Mouse (Mus musculus) A20 (cell line): ENCODE measurements around the gene Lbx2.

ENCODE experiments used
- DNase-seq: peaks from one replicate; pipeline ENCODE4 v3.0.0-alpha.2; 2011; ENCODE audit warnings: low read depth, low spot score

Lbx2 gene

DNA sequence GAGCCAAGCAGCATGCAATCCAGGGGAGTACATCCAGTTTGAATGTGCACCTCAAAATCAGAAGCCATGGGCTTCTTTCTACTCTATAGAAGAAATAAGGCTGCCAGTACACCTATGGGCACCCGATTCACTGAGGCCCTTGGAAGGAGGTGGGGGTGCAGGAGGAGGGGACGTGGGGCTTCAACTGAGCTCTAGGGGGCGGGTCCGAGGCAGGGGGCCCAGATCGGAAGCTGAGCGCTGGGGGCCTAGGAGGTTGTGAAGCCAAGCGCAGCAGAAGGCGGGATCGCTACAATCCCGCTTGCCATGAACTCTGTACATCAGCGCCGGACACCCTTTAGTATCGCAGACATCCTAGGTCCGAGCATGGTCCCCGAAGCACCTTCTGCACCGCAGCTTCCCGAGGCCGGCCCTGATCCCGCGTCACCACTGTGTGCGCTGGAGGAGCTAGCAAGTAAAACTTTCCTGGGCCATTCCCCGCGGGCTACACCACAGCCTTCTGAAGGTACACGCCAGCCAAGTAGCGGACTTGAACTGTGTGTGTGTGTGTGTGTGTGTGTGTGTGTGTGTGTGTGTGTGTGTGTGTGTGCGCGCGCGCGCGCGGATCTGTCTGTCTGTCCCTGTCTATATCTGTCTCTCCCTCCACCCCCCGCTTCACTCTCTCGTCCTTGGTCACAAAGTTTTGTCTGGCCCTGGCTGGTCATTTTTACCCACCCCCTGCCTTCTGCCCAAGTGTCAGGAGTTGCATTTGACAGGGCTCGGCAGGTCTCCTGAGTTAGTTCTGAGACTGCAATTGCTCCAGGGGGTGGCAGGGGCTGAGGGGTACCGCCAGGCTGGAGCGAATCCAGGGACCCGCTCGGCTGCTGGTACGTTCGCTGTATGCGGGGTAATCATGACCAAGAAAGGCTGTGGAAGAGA is at the start of gene Lbx2:
Gene Lbx2 (plus strand): TSS at position 247 of the 915 bp plus-strand sequence.
- no peak for DNase-seq

- DNase-seq = no peak
Measured at GRCm38 (mm10) chr6:83037188-83037587, 49.0 kb upstream of the Lbx2 start.

- peak; percentile 85 for DNase-seq
Measured at GRCm38 (mm10) chr6:83038496-83039012, 47.6 kb upstream of the Lbx2 start.

DNA sequence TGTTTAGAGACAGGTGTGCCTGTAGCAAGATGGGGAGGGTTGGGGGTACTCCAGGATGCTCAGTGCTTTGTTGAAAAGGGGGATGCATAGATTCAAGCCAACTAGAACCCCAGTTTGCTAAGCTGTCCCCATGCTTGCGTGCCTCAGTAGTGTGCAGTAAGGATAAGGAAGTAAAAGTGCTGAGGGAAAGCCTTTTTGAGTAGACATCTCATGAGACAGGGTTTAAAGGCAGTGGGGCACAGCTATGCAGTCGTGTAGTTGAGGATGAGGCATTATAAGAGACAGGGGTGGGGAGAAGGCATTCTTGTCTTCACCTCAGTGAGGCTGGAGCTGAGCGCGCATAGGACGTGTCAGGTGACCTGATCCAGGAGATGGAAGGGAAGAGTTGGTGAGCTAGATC is 45.6 kb upstream of the Lbx2 start:
- DNase-seq = no peak

- no peak for DNase-seq
Measured at GRCm38 (mm10) chr6:83043561-83043960, 42.6 kb upstream of the Lbx2 start.

DNA sequence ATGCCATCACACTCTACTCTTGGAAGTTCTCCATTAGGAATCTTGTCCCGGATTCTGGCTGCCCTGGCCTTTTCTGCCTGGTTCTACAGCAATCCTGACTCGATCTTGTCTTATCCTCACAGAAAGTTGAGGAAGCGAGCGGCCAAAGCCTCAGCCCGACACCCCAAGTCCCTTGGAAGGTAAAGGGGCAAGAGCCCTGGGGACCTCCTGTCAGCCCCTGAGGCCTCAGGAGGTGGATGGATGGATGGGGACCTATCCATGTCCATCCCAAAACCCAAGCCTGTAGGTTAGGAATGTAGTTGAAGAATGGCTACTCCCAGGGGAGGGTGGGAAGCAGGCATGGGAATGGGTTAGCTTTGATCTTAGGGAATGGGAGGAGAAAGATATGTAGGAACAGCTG is 42.2 kb upstream of the Lbx2 start:
- DNase-seq = no peak

DNA sequence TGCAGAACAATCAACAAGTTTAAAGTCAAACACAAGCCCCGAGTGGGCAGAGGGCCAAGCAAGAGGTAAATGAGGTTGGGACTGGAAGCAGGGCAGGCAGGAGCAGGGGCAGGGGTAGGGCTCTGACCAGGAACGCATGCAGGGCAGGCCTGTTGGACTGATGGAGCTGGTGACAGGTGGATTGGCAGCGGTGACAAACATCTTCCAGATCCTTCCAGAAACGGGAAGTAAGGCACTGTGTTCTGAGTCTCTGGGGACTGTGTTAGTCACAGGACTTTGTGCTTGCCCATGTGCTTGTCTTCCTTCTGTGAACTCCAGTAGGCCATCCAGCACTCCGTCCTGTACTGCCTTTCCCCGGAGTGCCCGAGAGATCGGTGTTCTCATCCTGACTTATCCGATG is 41.4 kb upstream of the Lbx2 start:
- DNase-seq = peak; percentile 44

DNA sequence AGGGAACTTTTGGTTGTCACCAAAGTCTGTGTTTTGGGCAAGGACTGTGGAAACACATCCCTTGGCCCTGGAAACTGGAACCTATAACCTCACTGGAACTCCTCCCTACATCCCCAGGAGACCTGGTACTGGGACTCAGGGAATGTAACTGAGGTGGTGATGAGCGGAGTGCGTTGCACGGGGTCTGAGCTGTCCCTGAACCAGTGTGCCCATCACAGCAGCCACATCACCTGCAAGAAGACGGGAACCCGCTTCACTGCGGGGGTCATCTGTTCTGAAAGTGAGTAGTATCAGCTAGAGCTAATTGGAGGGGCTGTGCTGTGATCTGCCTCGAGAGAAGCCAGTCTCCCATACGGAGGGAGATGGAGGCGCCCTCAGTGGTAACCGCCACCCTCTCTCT is 36.8 kb upstream of the Lbx2 start:
- no peak for DNase-seq

GRCm38 (mm10) chr6:83053136-83053960 is 32.8 kb upstream of the Lbx2 start:
- peak; percentile 58 for DNase-seq

- peak; percentile 93 for DNase-seq
Measured at GRCm38 (mm10) chr6:83054074-83054851, 31.9 kb upstream of the Lbx2 start, which contains the start of gene Aup1. Gene Aup1 (plus strand): TSS chr6:83054521.

- DNase-seq = peak; percentile 39
Measured at GRCm38 (mm10) chr6:83054871-83055431, 31.2 kb upstream of the Lbx2 start, which contains the start of gene Htra2. Gene Htra2 (minus strand): TSS chr6:83055273.

- DNase-seq = no peak
Measured at GRCm38 (mm10) chr6:83057790-83058189, 28.4 kb upstream of the Lbx2 start, which contains the start of gene Dqx1. Gene Dqx1 (plus strand): TSS chr6:83057844.

DNA sequence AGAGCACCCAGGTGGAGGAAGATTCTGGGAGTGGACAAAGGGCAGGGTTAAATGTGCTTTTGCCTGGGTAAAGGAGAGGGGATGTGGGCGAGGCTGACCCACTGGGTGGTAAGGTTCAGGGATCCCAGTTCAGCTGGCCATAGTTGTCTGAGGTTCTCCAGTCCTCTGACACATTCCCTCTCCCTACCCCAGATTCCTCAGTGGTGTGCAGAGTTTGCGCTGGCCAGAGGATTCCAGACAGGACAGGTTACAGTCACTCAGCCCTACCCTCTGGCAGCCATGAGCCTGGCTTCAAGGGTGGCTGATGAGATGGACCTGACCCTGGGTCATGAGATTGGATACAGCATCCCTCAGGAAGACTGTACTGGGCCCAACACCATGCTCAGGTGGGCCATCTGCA is 27.4 kb upstream of the Lbx2 start:
- no peak for DNase-seq

- no peak for DNase-seq
Measured at GRCm38 (mm10) chr6:83065995-83066394, 20.2 kb upstream of the Lbx2 start.

GRCm38 (mm10) chr6:83066441-83066840 is 19.7 kb upstream of the Lbx2 start:
- no peak for DNase-seq

DNA sequence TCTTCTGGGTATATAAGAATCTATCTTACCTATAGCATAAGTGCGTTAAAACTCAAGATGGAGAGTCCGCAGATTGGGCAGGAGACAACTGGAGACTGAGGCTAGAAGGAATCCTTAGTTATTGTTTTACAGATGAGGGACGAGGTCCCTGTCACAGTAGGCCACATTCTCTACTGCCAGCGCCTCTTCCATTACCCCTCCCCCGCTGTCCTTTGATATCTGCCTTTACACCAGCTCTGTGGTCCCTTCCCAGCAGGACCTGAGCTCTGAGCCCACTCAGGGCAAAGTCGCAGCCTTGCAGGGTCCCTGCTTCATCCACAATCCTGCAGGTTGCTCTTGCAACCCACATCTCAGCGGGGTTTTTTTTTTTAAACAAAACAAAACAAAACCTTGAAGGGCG is 17.9 kb upstream of the Lbx2 start:
- DNase-seq = no peak

- DNase-seq = no peak
Measured at GRCm38 (mm10) chr6:83068706-83069487, 17.3 kb upstream of the Lbx2 start.

- DNase-seq = no peak
Measured at GRCm38 (mm10) chr6:83069488-83070246, 16.5 kb upstream of the Lbx2 start.

DNA sequence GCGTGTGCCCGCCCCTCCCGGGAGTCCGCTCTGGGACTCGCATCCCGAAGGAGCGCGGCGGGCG is 16.1 kb upstream of the Lbx2 start, which contains the start of gene Tlx2:
Gene Tlx2 (minus strand): TSS at position 47 of the 64 bp plus-strand sequence.
- DNase-seq = no peak
